In the genomic region with DNA sequence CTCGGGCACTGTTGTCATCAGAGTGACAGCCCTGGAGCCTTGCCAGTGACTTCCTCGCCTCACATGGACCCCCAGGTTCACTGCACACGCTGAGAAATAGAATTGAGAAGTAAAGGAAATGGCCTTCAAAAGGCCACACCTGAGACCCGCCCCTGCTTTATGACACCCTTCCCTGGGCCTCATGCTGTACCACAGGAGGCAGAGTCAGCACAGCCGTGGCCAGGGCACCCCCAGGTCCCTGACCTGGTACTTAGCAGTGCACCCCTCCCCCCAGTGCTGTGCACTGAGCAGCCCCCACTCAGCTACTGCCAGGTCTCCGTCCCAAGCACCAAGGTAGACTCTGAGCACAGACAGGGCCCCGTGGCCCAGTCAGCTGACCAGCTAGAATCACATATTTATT, we compare ENCODE assay signal across 26 mouse cellular contexts.
"Had no signal": no experiment of that assay in that cellular context is flagged by ENCODE, and none has a peak within 500 bp of the region (broad histone marks: within the 10 kb centered on the region; RNA-seq: fewer than 3 reads in every experiment).

No protein-coding gene starts in this region.

- H3K27ac ChIP-seq: gastrocnemius, adult 2 months; heart, adult 2 months; heart, embryonic 13.5 days; heart, embryonic 15.5 days; hindbrain, embryonic 13.5 days; hindbrain, embryonic 15.5 days; hindbrain, postnatal 0 days; kidney, embryonic 15.5 days; kidney, postnatal 0 days; limb, embryonic 13.5 days; limb, embryonic 15.5 days; liver, embryonic 14.5 days had no signal

- ATAC-seq: hindbrain, postnatal 0 days had no signal

- H3K4me3 ChIP-seq: gastrocnemius, adult 2 months; heart, adult 2 months; heart, embryonic 13.5 days; heart, embryonic 15.5 days; hindbrain, embryonic 13.5 days; hindbrain, embryonic 15.5 days; kidney, embryonic 15.5 days; limb, embryonic 13.5 days; limb, embryonic 15.5 days had no signal

- H3K27me3 ChIP-seq: heart, embryonic 13.5 days; heart, embryonic 15.5 days; hindbrain, embryonic 13.5 days; hindbrain, embryonic 15.5 days; kidney, embryonic 15.5 days; limb, embryonic 13.5 days; limb, embryonic 15.5 days had no signal

- H3K9me3 ChIP-seq: heart, embryonic 13.5 days; heart, embryonic 15.5 days; hindbrain, embryonic 13.5 days; hindbrain, embryonic 15.5 days; kidney, embryonic 15.5 days; limb, embryonic 13.5 days; limb, embryonic 15.5 days had no signal

- H3K4me2 ChIP-seq: heart, embryonic 11.5 days; heart, embryonic 13.5 days; heart, embryonic 15.5 days; hindbrain, embryonic 13.5 days; hindbrain, embryonic 15.5 days; kidney, embryonic 15.5 days; limb, embryonic 13.5 days; limb, embryonic 15.5 days; liver, embryonic 11.5 days had no signal

- DNase-seq: gastrocnemius, adult 2 months; gastrocnemius, postnatal 10 days; gastrocnemius, postnatal 25 days; heart, adult 2 months; heart, postnatal 14 days; heart, postnatal 36 days; kidney, adult 11 months; kidney, adult 2 months; kidney, adult 9 months; kidney, postnatal 14 days; kidney, postnatal 36 days; layer of hippocampus, adult 9-11 months; layer of hippocampus, postnatal 36 days; left cerebral cortex, postnatal 4 days had no signal

- H3K9ac ChIP-seq: heart, embryonic 13.5 days; heart, embryonic 15.5 days; hindbrain, embryonic 13.5 days; hindbrain, embryonic 15.5 days; kidney, embryonic 15.5 days; limb, embryonic 13.5 days; limb, embryonic 15.5 days; liver, embryonic 14.5 days had no signal

- H3K4me1 ChIP-seq: limb, embryonic 13.5 days; limb, embryonic 15.5 days had no signal
